Mouse (Mus musculus) hindbrain, embryonic 15.5 days (tissue): ENCODE measurements around the gene Lactbl1. TPM values are rescaled to one million over a fixed set of nuclear protein-coding genes. Genes with fewer than 3 reads are reported as not detected.

Experiments
- microRNA-seq: library from miRNA; unstranded; fragments of <30 nt; microRNA quantifications from one replicate; pipeline ENCODE4, GENCODE M21; 2016
- polyA plus RNA-seq: library from polyadenylated mRNA; unstranded; fragments of >200 nt; fragmentation: Nextera tagmentation; extraction: Ambion mirVana; gene quantifications from 2 replicates; pipeline ENCODE4 v1.2.1, GENCODE M21; 2015

Gene Lactbl1
- polyA plus RNA-seq, 1 experiment from 2014 or later: 0.06 TPM

Small RNA genes within 50 kb of the gene (microRNA-seq; reads per million reads assigned to microRNA genes)
- not detected for gene Gm22180

Other genes with a start within 250 kb of the Lactbl1 start
- 1.9 and 3.3 TPM in 2 replicates for gene Htr1d, start 199.1 kb upstream of the Lactbl1 start, polyA plus RNA-seq
- gene 6030445D17Rik, start 160.4 kb upstream of the Lactbl1 start, polyA plus RNA-seq: 0.33 and 0.51 TPM in 2 replicates
- 58.1 and 61.2 TPM in 2 replicates for gene Luzp1, start 152.9 kb upstream of the Lactbl1 start, polyA plus RNA-seq
- 59.5 and 64.7 TPM in 2 replicates for gene Kdm1a, start 19.9 kb upstream of the Lactbl1 start, polyA plus RNA-seq
- gene Tex46, start 12.2 kb upstream of the Lactbl1 start, polyA plus RNA-seq: not detected in 2 replicates
- gene Ephb2, start 213.4 kb downstream of the Lactbl1 start, polyA plus RNA-seq: 23.7 and 24.3 TPM in 2 replicates